Mouse (Mus musculus) brain, embryonic 14.5 days (tissue): ENCODE measurements around the gene Prkag3.

Experiments used
- CTCF ChIP-seq: fragments of 200-500 bp; IDR thresholded peaks from 2 replicates; pipeline ENCODE4 v1.5.1; 2012; ENCODE audit warnings: inconsistent platforms, mild to moderate bottlenecking, moderate library complexity, borderline replicate concordance; ENCODE audit not compliant: insufficient read depth, insufficient read length; ENCODE audit errors: extremely low read depth
- POLR2A ChIP-seq: fragments of 200-500 bp; IDR thresholded peaks from 2 replicates; pipeline ENCODE4 v1.6.1; 2012; ENCODE audit warnings: mild to moderate bottlenecking, inconsistent platforms, borderline replicate concordance; ENCODE audit not compliant: poor library complexity, insufficient read depth, insufficient read length, severe bottlenecking; ENCODE audit errors: extremely low read depth

DNA sequence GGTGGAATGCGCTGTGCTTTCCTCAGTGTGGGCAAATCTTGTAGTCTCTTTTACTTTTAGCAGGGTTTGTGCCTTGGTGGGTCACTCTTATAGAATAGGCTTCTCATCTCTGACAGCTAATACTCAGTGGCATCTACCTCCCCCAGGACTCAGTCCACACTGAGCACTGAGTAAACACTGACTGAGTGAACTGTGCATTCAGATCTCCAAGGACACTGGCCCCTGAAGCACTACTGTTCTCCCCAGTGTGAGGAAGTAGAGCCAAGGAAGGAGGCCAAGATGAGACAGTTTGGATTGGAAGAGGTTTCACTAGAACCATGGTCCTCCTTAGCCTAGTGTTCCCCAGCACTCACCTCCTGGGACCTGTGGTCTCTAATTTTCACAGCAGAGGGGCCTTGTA, 50.7 kb downstream of the Prkag3 start:
- TF ChIP-seq CTCF (no peak), POLR2A (no peak)
